Mouse (Mus musculus) layer of hippocampus, postnatal 14 days (tissue): ENCODE measurements at regions not wholly inside any gene's neighbourhood (a gene's known extent, or its start where the extent isn't known, plus 50 kb on each side); places are given as distances from the start of the nearest gene placed in this dataset.

Experiments
- DNase-seq, 2 experiments: peaks; one replicate each; pipeline ENCODE4 v3.0.0; 2021 to 2022; ENCODE audit warnings: low spot score in 2 of 2, mixed read lengths in 1 of 2

DNA sequence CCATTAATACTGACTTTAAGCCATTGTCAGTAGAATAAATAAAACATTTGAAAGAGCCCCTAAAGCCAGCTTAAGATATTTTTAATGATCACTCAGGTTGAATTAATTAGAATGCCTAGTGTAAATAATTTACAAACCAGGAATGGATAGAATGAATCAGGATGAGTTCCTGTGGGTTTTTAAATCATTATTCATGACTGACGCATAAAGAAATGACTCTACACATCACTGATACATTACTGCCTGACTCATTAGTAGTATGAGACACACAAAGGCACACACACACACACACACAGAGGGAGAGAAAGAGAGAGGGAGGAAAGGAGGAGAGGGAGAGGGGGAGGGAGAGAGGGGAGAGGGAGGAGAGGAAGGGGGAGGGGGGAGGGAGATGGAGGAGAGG is 612.0 kb downstream of the Ipmk start:
- DNase-seq = no peak

DNA sequence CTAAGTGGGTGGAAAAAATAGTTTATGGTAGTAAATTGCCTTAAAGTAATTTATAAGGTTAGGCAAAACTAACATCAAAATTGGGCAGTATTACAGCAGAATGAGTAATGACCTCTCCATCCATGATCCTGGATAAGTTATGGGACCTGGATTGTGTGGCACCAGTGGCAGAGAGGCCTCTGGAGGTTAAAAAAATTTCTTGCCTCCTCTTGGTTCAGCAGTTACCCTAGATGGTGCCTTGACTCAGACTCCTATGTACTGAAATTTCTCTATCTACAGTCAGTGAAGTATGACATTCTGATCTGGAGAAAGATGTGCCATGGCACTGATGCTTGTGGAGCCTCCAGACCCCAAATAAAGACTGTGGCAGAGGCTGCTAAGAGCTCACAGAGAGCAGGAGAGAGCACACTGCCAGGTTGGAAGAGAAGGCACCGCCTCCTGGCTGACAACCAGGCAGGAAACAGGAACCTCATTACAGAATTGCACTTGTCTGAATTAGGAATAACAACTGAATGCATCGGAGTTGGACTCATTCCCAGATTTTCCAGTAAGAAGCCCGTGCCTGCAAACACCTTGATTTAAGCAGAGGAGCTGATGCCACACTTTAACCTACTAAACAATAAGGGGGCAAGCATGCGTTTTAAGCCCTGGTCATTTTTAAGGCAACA is 613.0 kb downstream of the Ipmk start:
- DNase-seq = no peak

DNA sequence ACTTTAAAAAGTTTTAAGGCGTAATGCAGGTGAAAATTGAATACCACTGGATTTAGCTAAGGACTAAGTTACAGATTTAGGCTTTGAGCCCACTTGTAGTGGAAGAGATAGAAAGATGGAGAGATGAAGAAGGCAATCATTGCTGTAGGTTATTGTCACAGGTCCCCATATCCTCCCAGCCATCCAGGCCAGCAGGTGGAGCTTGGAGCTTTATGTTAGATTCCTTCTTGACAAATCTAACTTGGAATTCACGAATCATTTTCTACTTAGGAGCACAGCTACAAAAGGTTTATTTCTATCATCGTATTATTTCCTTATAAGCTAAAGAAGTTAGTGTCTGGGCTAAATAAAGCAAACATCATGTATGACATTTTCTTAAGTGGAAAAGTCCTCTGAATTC is 630.5 kb downstream of the Ipmk start:
- peak in 1 of 2 experiments; percentile 19 for DNase-seq

- DNase-seq = no peak
Measured at GRCm38 (mm10) chr10:72002875-72003720, 651.5 kb upstream of the Zwint start.
